Mouse (Mus musculus) neural tube, embryonic 14.5 days (tissue): Measurements from ENCODE around the gene Slc6a2. TPM values are rescaled to one million over a fixed set of nuclear protein-coding genes. Genes with fewer than 3 reads are reported as not detected.

Source experiments
- ATAC-seq: fragments of 200-750 bp; cut with Nextera tagmentation; 2 replicates; pipeline ENCODE4 v1.8.0; 2017; ENCODE audit warnings: low read depth, mild to moderate bottlenecking, moderate TSS enrichment, moderate library complexity
- H3K27ac ChIP-seq: fragments of 300-500 bp; sonication (generic); 2 replicates; pipeline ENCODE4 v1.5.1; 2014; ENCODE audit warnings: low read depth, mild to moderate bottlenecking, control low read depth, low read length, moderate library complexity, mixed read lengths
- H3K27me3 ChIP-seq: fragments of 300-500 bp; sonication (generic); 2 replicates; pipeline ENCODE4 v1.6.1; 2014; ENCODE audit warnings: low read length; ENCODE audit not compliant: control insufficient read depth, insufficient read depth
- H3K36me3 ChIP-seq: fragments of 300-500 bp; sonication (generic); 2 replicates; pipeline ENCODE4 v1.6.1; 2014; ENCODE audit warnings: low read length, mixed read lengths; ENCODE audit not compliant: control insufficient read depth, insufficient read depth
- H3K4me1 ChIP-seq: fragments of 300-500 bp; sonication (generic); 2 replicates; pipeline ENCODE4 v1.6.1; 2014; ENCODE audit warnings: low read length; ENCODE audit not compliant: control insufficient read depth, insufficient read depth
- H3K4me2 ChIP-seq: fragments of 300-500 bp; sonication (generic); 2 replicates; pipeline ENCODE4 v1.6.1; 2014; ENCODE audit warnings: mild to moderate bottlenecking, low read depth, low read length, control low read depth
- H3K4me3 ChIP-seq: fragments of 300-500 bp; sonication (generic); 2 replicates; pipeline ENCODE4 v1.5.1; 2014; ENCODE audit warnings: low read depth, low read length, control low read depth, mixed read lengths
- H3K9ac ChIP-seq: fragments of 300-500 bp; sonication (generic); replicated peaks from 2 replicates; pipeline ENCODE4 v1.6.1; 2014; ENCODE audit warnings: low read depth, mild to moderate bottlenecking, control low read depth, low read length, mixed read lengths
- H3K9me3 ChIP-seq: fragments of 300-500 bp; sonication (generic); 2 replicates; pipeline ENCODE4 v1.6.1; 2016; ENCODE audit warnings: low read length; ENCODE audit not compliant: control insufficient read depth
- WGBS: fragments of 180-500 bp; shearing (Covaris S2); extraction: QIAGEN DNeasy Blood & Tissue Kit; methylation state at CpG from one replicate; pipeline ENCODE4 v1.1.7; 2014; 5-methylcytosine and 5-hydroxymethylcytosine counted together
- polyA plus RNA-seq: library from polyadenylated mRNA; unstranded; fragments of >200 nt; fragmentation: Nextera tagmentation; extraction: Ambion mirVana; gene quantifications from 2 replicates; pipeline ENCODE4 v1.2.1, GENCODE M21; 2014

Slc6a2 gene
- polyA plus RNA-seq, result 0.05 TPM in 1 of 2 replicates, not detected in the other

DNA sequence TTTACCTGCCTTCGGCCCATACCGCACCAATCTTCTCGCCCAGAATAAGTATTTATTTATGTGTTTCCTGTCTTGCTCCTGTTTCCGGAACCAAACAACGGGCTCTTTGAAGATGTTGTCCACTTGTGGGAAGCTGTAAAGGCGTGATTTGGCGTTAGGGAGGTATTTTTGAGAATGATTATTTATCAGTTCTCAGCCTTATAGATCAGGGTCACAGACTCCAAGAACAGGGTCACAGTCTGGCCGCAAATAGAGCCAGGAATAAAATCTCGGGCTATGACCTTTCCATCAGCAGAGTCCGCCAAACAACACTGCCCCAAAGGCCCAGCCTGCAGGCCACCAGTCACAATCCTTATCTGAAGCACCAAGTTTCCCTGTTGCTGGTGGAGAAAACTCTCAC, at the start of gene Slc6a2:
TSS of gene Slc6a2 (plus strand) at position 301 of the 400 bp plus-strand sequence.
- peaks cover 10% of the 10 kb centered on the region for H3K4me1 ChIP-seq
- 73% methylated on average over 10 of the region's 10 CpGs for WGBS
- H3K9me3 ChIP-seq, result no peaks in the 10 kb centered on the region
- H3K27ac ChIP-seq, result no peak within 1 kb of the TSS
- 0 out of 2 replicates have a peak within 1 kb of the TSS, but pooled peaks have one; percentile 30 for H3K9ac ChIP-seq
- H3K4me2 ChIP-seq, result peak within 1 kb of the TSS; percentile 55
- ATAC-seq, result no peak
- H3K27me3 ChIP-seq, result peaks cover 26% of the 10 kb centered on the region
- H3K4me3 ChIP-seq, result peak within 1 kb of the TSS; percentile 32
- H3K36me3 ChIP-seq, result no peaks in the 10 kb centered on the region

DNA sequence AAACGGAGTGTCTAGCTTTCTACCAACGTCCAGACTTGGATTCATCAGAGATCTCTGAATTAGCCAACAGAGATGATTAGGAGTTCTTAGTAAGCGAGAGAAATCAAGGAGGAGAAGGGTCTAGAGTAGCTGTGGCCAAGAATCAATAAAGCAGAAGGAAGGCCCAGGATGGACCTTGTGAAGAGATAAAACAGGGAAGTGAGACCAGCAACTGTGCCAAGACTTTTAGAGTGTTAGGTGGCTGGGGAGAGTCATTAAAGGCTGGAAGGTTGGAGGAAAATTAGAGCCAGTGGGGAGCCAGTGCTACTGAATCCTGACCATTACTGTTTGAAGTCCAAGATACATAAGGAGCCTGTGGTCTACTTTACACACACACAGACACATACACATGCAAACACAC, 48.4 kb upstream of the Slc6a2 start:
- no peak for ATAC-seq
- Histone ChIP-seq H3K9me3 (no peaks in the 10 kb centered on the region), H3K27me3 (no peaks in the 10 kb centered on the region), H3K9ac (no peak overlapping the region), H3K36me3 (no peaks in the 10 kb centered on the region), H3K4me3 (no peak overlapping the region), H3K4me2 (no peak overlapping the region), H3K27ac (no peak overlapping the region), H3K4me1 (no peaks in the 10 kb centered on the region)
- 84% methylated on average over 3 of the region's 3 CpGs for WGBS

DNA sequence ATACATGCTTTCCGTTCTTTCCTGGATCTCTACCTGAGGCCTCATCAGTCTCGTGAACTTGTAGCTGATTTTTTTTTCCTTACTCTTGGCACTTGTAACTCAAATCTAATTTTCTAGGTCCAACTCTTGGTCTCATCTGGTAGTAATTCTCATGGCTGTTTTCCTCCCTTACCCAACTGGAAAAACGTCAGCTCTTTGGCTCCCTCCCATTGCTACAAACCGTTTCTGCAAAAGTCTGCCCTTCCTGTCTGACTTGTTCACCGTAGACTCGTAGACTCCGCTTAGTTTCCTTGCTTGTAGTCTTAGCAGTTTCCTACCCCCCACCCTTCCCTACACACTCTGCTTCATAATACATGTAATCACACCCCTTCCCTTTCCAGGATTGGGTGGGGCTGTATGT, 46.5 kb upstream of the Slc6a2 start:
- ATAC-seq, result no peak
- Histone ChIP-seq H3K9me3 (no peaks in the 10 kb centered on the region), H3K27ac (no peak overlapping the region), H3K27me3 (no peaks in the 10 kb centered on the region), H3K4me2 (no peak overlapping the region), H3K9ac (no peak overlapping the region), H3K4me3 (no peak overlapping the region), H3K4me1 (no peaks in the 10 kb centered on the region), H3K36me3 (no peaks in the 10 kb centered on the region)
- WGBS, result 89% methylated on average over 7 of the region's 7 CpGs

DNA sequence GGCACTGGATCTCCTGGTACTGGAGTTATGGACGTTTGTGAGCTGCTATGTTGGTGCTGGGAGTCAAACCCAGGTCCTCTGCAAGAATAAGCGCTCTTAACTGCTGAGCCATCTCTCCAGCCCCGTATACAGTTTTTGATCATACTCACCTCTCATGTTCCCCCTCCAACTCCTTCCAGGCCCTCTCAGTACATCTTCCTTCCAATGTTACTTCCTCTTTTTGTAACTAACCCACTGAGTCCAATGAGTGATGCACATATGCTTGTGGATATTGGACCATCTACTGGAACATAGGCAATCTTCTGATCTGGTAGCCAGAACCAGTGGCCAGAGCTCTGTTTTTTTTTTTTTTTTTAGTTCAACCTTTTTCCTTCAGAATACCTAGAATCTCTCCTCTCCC, 43.8 kb upstream of the Slc6a2 start:
- H3K27me3 ChIP-seq, result no peaks in the 10 kb centered on the region
- H3K27ac ChIP-seq, result no peak overlapping the region
- H3K9me3 ChIP-seq, result no peaks in the 10 kb centered on the region
- no peak overlapping the region for H3K4me2 ChIP-seq
- WGBS, result 85% methylated on average over 3 of the region's 3 CpGs
- no peak overlapping the region for H3K9ac ChIP-seq
- H3K4me1 ChIP-seq, result no peaks in the 10 kb centered on the region
- H3K4me3 ChIP-seq, result no peak overlapping the region
- no peaks in the 10 kb centered on the region for H3K36me3 ChIP-seq
- ATAC-seq, result no peak

DNA sequence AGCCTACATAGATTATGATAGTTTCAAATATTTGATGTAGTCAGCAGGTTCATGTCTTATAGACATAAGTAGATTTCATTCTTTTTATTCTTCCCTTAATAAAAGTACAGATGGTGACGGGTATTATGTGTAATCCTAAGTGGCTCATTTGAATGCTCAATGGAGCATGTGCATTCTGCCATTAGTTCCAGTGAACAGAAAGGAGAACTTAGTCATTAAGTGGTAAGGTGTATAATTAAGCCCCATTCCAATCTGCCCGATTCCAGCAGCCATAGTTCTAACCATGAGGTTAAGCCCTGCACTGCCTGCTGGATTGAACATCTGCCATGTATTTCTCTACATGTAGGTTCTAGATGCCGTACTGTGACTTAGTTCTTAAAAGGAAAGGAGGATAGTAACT, 38.1 kb upstream of the Slc6a2 start:
- Histone ChIP-seq H3K9ac (no peak overlapping the region), H3K9me3 (no peaks in the 10 kb centered on the region), H3K36me3 (no peaks in the 10 kb centered on the region), H3K4me3 (no peak overlapping the region), H3K27ac (no peak overlapping the region), H3K27me3 (no peaks in the 10 kb centered on the region), H3K4me1 (no peaks in the 10 kb centered on the region), H3K4me2 (no peak overlapping the region)
- WGBS, result 49% methylated on average over 3 of the region's 3 CpGs
- ATAC-seq, result no peak

DNA sequence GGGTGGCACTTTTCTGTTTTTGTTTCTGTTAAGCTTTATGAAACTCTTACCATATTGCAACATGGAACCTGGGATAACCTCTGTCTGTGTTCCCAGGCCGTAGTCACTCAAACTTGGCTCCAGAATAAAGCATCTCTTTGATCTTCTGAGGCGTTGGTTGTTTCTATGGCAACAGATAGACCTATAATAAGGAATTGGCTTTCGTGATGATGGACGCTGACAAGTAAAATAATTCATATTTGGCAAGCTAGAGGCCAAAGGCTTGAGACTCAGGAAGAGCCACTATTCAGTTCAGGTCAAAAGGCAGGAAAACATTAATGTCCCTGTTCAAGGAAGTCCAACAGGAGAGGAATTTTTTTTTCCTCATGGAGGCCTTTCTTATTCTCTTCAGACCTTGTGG, 30.9 kb upstream of the Slc6a2 start:
- no peaks in the 10 kb centered on the region for H3K36me3 ChIP-seq
- no peak overlapping the region for H3K4me3 ChIP-seq
- no peaks in the 10 kb centered on the region for H3K27me3 ChIP-seq
- no peak for ATAC-seq
- 0 out of 2 replicates have a peak, but pooled peaks cover 4% of the 10 kb centered on the region for H3K9me3 ChIP-seq
- H3K4me1 ChIP-seq, result no peaks in the 10 kb centered on the region
- no peak overlapping the region for H3K4me2 ChIP-seq
- H3K27ac ChIP-seq, result no peak overlapping the region
- H3K9ac ChIP-seq, result no peak overlapping the region
- 76% methylated on average over 4 of the region's 4 CpGs for WGBS

DNA sequence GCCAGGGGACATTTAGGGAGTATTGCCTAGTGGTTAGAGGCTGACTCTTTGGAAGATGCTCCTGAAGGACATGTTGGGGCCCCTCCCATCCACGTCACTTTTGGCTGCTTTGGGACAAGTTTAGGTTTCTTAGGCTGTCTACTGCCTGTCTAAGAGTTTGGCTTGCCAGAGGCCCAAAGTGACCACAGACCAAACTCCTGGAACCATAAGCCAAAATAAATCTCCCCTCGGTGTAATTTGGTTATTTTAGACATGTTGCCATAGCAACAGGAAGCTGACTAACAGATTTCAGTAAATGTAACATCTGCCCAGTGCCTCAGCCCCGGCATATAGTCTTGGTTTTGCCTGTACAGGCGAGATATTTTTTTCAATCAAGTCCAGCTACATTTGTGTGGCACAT, 21.8 kb upstream of the Slc6a2 start:
- Histone ChIP-seq H3K27me3 (no peaks in the 10 kb centered on the region), H3K27ac (no peak overlapping the region), H3K9me3 (no peaks in the 10 kb centered on the region), H3K9ac (no peak overlapping the region), H3K4me1 (no peaks in the 10 kb centered on the region), H3K4me2 (no peak overlapping the region), H3K4me3 (no peak overlapping the region), H3K36me3 (no peaks in the 10 kb centered on the region)
- WGBS, result 84% methylated on average over 4 of the region's 4 CpGs
- ATAC-seq, result no peak

DNA sequence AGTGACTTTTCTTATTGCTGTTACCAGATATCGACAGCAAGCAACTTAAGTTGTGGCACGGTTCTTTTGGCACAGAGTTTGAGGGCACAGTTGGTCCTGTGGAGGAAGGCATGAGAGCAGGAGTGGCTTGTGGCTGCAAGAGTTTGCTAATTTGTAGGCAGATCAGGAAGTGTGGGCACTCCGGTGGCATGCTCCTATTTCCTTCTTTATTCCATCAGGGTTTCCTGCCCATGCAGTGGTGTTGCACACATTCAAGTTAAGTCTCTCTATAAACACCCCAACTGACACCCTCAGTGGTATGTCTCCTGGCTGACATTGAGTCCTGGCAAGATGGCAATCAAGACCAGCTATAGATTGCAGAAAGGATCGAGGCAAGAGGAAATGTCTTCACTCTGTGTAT, 10.8 kb upstream of the Slc6a2 start:
- no peak overlapping the region for H3K9ac ChIP-seq
- no peaks in the 10 kb centered on the region for H3K27me3 ChIP-seq
- H3K36me3 ChIP-seq, result no peaks in the 10 kb centered on the region
- no peak overlapping the region for H3K4me3 ChIP-seq
- ATAC-seq, result no peak
- H3K9me3 ChIP-seq, result no peaks in the 10 kb centered on the region
- 88% methylated on average over 4 of the region's 4 CpGs for WGBS
- no peak overlapping the region for H3K27ac ChIP-seq
- H3K4me2 ChIP-seq, result no peak overlapping the region
- no peaks in the 10 kb centered on the region for H3K4me1 ChIP-seq

DNA sequence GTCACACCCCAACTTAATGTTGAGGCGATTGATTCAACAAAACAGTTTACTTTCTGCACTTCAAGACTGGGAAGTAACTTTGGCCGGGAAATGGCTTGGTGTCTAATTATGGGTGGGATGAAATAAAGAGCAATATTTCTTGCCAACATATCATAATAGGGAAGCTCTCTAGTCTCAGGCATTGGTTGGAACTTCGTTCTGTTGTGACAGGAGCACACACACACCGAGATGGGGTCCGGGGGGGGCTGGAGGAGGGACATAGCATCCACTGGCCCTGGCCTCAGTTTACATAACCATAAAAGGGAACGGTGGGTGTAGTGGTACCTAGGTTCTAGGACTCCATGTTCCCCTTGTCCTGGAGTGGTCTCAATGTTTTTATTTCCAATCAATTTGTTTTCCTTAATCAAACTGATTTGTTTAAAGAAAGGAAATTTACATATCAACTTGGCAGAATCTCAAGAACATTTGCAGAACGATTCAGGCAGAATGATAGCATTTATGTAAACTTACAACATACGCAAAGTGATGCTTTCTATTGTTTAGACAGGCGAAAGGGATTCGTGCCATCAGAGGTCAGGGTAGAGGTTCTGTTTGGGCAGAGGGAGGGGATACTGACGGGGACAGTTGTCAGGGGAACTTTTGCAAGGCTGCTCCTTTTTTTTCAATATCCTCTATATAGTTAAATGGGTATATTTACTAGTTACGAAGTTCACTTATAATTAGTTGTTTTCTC, 9.1 kb upstream of the Slc6a2 start:
- H3K9me3 ChIP-seq, result no peaks in the 10 kb centered on the region
- no peaks in the 10 kb centered on the region for H3K36me3 ChIP-seq
- H3K9ac ChIP-seq, result no peak overlapping the region
- no peaks in the 10 kb centered on the region for H3K27me3 ChIP-seq
- no peak overlapping the region for H3K4me2 ChIP-seq
- no peaks in the 10 kb centered on the region for H3K4me1 ChIP-seq
- no peak for ATAC-seq
- no peak overlapping the region for H3K4me3 ChIP-seq
- 76% methylated on average over 12 of the region's 12 CpGs for WGBS
- no peak overlapping the region for H3K27ac ChIP-seq
